Mouse (Mus musculus) intestine, postnatal 0 days (tissue): ENCODE measurements around the gene Tsr1. TPM values are rescaled to one million over a fixed set of nuclear protein-coding genes. Genes with fewer than 3 reads are reported as not detected.
A peak's percentile ranks its signal among the peaks of the same experiment; 100 is the strongest.

Source experiments
- ATAC-seq: fragments of 200-750 bp; cut with Nextera tagmentation; 2 replicates; pipeline ENCODE4 v1.8.0; 2017; ENCODE audit warnings: mild to moderate bottlenecking, moderate TSS enrichment, moderate library complexity
- H3K27ac ChIP-seq: fragments of 300-500 bp; sonication (generic); 2 replicates; pipeline ENCODE4 v1.5.1; 2014; ENCODE audit warnings: mild to moderate bottlenecking, low read depth, low read length, moderate library complexity
- H3K27me3 ChIP-seq: fragments of 300-500 bp; sonication (generic); replicated peaks from 2 replicates; pipeline ENCODE4 v1.6.1; 2014; ENCODE audit warnings: low read length, mixed read lengths; ENCODE audit not compliant: control insufficient read depth, insufficient read depth
- H3K36me3 ChIP-seq: fragments of 300-500 bp; sonication (generic); 2 replicates; pipeline ENCODE4 v1.6.1; 2014; ENCODE audit warnings: mild to moderate bottlenecking, moderate library complexity; ENCODE audit not compliant: control insufficient read depth, insufficient read depth
- H3K4me1 ChIP-seq: fragments of 300-500 bp; sonication (generic); replicated peaks from 2 replicates; pipeline ENCODE4 v1.6.1; 2014; ENCODE audit warnings: antibody characterized with exemption, low read length, mixed read lengths; ENCODE audit not compliant: control insufficient read depth, insufficient read depth
- H3K4me2 ChIP-seq: fragments of 300-500 bp; sonication (generic); replicated peaks from 2 replicates; pipeline ENCODE4 v1.6.1; 2014; ENCODE audit warnings: low read depth, mild to moderate bottlenecking, moderate library complexity
- H3K4me3 ChIP-seq: fragments of 300-500 bp; sonication (generic); 2 replicates; pipeline ENCODE4 v1.5.1; 2014; ENCODE audit warnings: low read depth, low read length
- H3K9ac ChIP-seq: fragments of 300-500 bp; sonication (generic); 2 replicates; pipeline ENCODE4 v1.6.1; 2014; ENCODE audit warnings: mild to moderate bottlenecking, low read depth, low read length
- H3K9me3 ChIP-seq: fragments of 300-500 bp; sonication (generic); 2 replicates; pipeline ENCODE4 v1.6.1; 2016; ENCODE audit warnings: mixed run types; ENCODE audit not compliant: control insufficient read depth
- CTCF ChIP-seq: sonication (generic); IDR thresholded peaks from 2 replicates; pipeline ENCODE4 v1.5.1; 2016; ENCODE audit warnings: low read depth, mild to moderate bottlenecking, control low read depth, antibody characterized with exemption, moderate library complexity
- WGBS: fragments of 180-500 bp; shearing (Covaris S2); extraction: QIAGEN DNeasy Blood & Tissue Kit; methylation state at CpG from one replicate; pipeline ENCODE4 v1.1.7; 2014; 5-methylcytosine and 5-hydroxymethylcytosine counted together
- polyA plus RNA-seq: library from polyadenylated mRNA; unstranded; fragments of >200 nt; fragmentation: Nextera tagmentation; extraction: Ambion mirVana; gene quantifications from 2 replicates; pipeline ENCODE4 v1.2.1, GENCODE M21; 2015

Tsr1 gene
- polyA plus RNA-seq, 1 experiment from 2014 or later: 16.8 TPM

GRCm38 (mm10) chr11:74870991-74871622 lies 26.8 kb upstream of the Tsr1 start:
- TF ChIP-seq CTCF: peak; percentile 37; the same call in 1 of the 2 replicates
- Histone ChIP-seq H3K4me2 (no peak overlapping the region), H3K27me3 (no peaks in the 10 kb centered on the region), H3K9me3 (no peaks in the 10 kb centered on the region), H3K27ac (no peak overlapping the region), H3K36me3 (no peaks in the 10 kb centered on the region), H3K4me3 (no peak overlapping the region), H3K4me1 (no peaks in the 10 kb centered on the region), H3K9ac (no peak overlapping the region)
- WGBS: 43% methylated on average over 12 of the region's 12 CpGs
- ATAC-seq: no peak

GRCm38 (mm10) chr11:74874630-74875029 lies 23.2 kb upstream of the Tsr1 start:
- Histone ChIP-seq H3K27me3 (no peaks in the 10 kb centered on the region), H3K4me2 (no peak overlapping the region), H3K27ac (no peak overlapping the region), H3K4me1 (no peaks in the 10 kb centered on the region), H3K4me3 (no peak overlapping the region), H3K36me3 (no peaks in the 10 kb centered on the region), H3K9me3 (no peaks in the 10 kb centered on the region), H3K9ac (no peak overlapping the region)
- TF ChIP-seq CTCF: no peak
- ATAC-seq: no peak
- WGBS: 73% methylated on average over 3 of the region's 3 CpGs

GRCm38 (mm10) chr11:74876801-74877200 lies 21.1 kb upstream of the Tsr1 start:
- whole genome bisulfite sequencing: 5% methylated on average over 9 of the region's 9 CpGs
- H3K27ac ChIP-seq: no peak overlapping the region
- no peak overlapping the region for H3K9ac ChIP-seq
- ATAC-seq: peak; percentile 73
- no peaks in the 10 kb centered on the region for H3K4me1 ChIP-seq
- H3K27me3 ChIP-seq: no peaks in the 10 kb centered on the region
- H3K4me2 ChIP-seq: peak overlapping the region; percentile 51
- no peak for TF ChIP-seq CTCF
- no peaks in the 10 kb centered on the region for H3K9me3 ChIP-seq
- no peak overlapping the region for H3K4me3 ChIP-seq
- H3K36me3 ChIP-seq: no peaks in the 10 kb centered on the region

- TF ChIP-seq CTCF: no peak
- ATAC-seq: no peak
- Histone ChIP-seq H3K27me3 (no peaks in the 10 kb centered on the region), H3K9me3 (no peaks in the 10 kb centered on the region), H3K9ac (no peak overlapping the region), H3K36me3 (no peaks in the 10 kb centered on the region), H3K4me1 (no peaks in the 10 kb centered on the region), H3K4me2 (no peak overlapping the region), H3K4me3 (no peak overlapping the region), H3K27ac (no peak overlapping the region)
- 86% methylated on average over 9 of the region's 9 CpGs for WGBS
Measured at GRCm38 (mm10) chr11:74880999-74881398, 16.9 kb upstream of the Tsr1 start.

GRCm38 (mm10) chr11:74881979-74882378 lies 15.9 kb upstream of the Tsr1 start:
- no peak overlapping the region for H3K9ac ChIP-seq
- H3K4me2 ChIP-seq: no peak overlapping the region

GRCm38 (mm10) chr11:74883098-74883497 lies 14.8 kb upstream of the Tsr1 start:
- no peak overlapping the region for H3K4me2 ChIP-seq
- H3K9ac ChIP-seq: no peak overlapping the region
- no peak for TF ChIP-seq CTCF
- no peaks in the 10 kb centered on the region for H3K4me1 ChIP-seq
- ATAC-seq: no peak
- no peaks in the 10 kb centered on the region for H3K27me3 ChIP-seq
- H3K9me3 ChIP-seq: no peaks in the 10 kb centered on the region
- H3K36me3 ChIP-seq: no peaks in the 10 kb centered on the region
- WGBS: 89% methylated on average over 10 of the region's 10 CpGs
- H3K27ac ChIP-seq: no peak overlapping the region
- no peak overlapping the region for H3K4me3 ChIP-seq

More at GRCm38 (mm10) chr11:74881979-74882378, 15.9 kb upstream of the Tsr1 start:
- H3K27ac ChIP-seq: no peak overlapping the region
- TF ChIP-seq CTCF: no peak
- H3K36me3 ChIP-seq: no peaks in the 10 kb centered on the region
- no peaks in the 10 kb centered on the region for H3K9me3 ChIP-seq
- H3K4me3 ChIP-seq: no peak overlapping the region
- H3K27me3 ChIP-seq: no peaks in the 10 kb centered on the region
- 71% methylated on average over 14 of the region's 14 CpGs for WGBS
- no peaks in the 10 kb centered on the region for H3K4me1 ChIP-seq
- ATAC-seq: no peak
